Mouse (Mus musculus): ENCODE measurements at regions not wholly inside any gene's neighbourhood (a gene's known extent, or its start where the extent isn't known, plus 50 kb on each side); places are given as distances from the start of the nearest gene placed in this dataset.

DNA sequence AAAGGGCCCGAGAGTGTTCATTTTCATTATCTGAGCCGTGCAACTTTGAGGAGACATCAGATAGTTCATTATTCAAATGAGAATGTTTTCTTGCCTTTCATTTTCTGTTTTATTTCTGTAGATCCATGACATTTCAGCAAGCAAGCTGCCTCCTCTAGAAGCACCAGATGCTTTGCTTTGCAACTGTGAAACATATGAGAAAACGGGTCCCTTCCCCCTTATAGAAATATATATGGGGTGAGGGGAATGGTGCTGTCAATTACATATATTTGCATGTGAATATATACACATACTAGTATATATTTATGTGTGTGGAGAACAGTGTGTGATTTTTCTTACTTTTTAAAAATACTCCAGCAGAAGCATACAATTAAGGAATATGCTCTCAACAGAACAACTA lies 235.8 kb upstream of the Xrcc4 start:
- TF ChIP-seq POLR2A (IDR thresholded peaks at IDR 0.05; ENCODE audit: low read depth, low read length), result no peak
- no peak for TF ChIP-seq CTCF (IDR thresholded peaks at IDR 0.05; ENCODE audit: borderline replicate concordance, insufficient read depth, low read length)

All from embryonic fibroblast, embryonic 13.5 days (primary cell).